Mouse (Mus musculus): ENCODE results near the gene Dbndd2.

DNA sequence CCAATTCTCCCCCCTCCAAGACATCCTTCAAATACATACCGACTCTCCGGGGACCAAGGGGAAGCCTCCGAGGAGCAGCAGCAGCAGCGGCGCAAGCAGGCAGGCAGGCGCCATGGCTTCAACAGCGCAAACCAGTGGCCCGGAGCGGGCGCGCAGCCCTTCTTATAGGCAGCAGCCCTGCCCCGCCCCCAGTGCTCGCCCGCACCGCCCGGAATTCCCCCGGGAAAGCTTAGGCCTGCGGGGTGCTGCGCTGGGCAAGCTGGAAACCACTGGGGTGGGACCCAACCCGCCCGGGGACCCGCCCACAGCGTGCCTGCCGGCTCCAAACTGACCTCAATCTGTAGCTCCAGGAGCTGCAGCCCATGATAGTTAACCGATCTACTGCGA lies 42.9 kb upstream of the Dbndd2 start:
- TF ChIP-seq CTCF (IDR thresholded peaks at IDR 0.05; ENCODE audit: low read depth, low read length) (no peak), POLR2A (IDR thresholded peaks at IDR 0.05; ENCODE audit: borderline replicate concordance, low read depth, low read length) (peak; percentile 95)
